Mouse (Mus musculus): ENCODE results near the gene Stmn1.

Stmn1 gene

GRCm38 (mm10) chr4:134514309-134514930 is 46.3 kb downstream of the Stmn1 start:
- no peak for DNase-seq (ENCODE audit: low spot score)

GRCm38 (mm10) chr4:134515614-134516013 is 47.5 kb downstream of the Stmn1 start:
- no peak for DNase-seq (ENCODE audit: low spot score)

DNA sequence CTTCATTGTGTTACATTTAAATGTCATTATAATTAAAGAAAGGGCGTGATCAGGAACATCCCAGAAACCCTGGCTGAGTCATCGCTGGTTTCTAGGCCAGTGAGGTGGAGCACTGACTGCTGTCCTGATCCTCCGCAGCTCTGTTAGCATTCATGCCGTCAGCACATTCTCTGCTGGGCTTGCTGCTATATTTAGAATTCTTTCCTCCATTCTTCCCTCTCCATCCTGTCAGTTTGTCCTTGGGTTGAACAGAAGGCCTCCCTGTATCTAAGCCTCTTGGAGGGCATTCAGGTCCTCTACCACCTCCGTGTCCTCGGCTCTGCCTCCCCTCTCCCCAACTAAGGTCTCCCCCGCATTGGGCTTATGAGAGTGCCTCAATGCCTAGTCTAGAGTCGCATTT is 48.9 kb downstream of the Stmn1 start:
- DNase-seq (ENCODE audit: low spot score): no peak

DNA sequence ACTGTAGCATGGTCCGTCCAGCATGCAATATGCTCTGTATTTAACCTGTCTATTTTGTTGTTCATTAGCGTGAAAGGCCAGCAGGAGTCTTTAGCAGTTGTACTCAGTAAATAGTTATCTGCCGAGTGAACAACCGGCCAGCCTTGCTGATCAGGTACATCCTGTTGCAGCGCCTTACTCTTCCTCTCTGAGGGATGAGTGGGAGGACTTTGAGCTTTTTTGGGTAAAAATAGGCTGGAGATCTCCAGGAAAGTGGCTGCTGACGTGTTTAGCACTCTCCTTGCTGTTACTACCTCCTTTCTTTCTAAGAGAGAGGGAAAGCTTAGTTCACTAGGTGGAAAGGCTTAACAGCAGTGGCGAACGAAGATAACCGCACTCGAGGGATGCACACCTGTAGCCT is 49.6 kb downstream of the Stmn1 start:
- DNase-seq (ENCODE audit: low spot score): no peak

GRCm38 (mm10) chr4:134518541-134518940 is 50.4 kb downstream of the Stmn1 start:
- DNase-seq (ENCODE audit: low spot score): no peak

- no peak for DNase-seq (ENCODE audit: low spot score)
Measured at GRCm38 (mm10) chr4:134519281-134519680, 51.2 kb downstream of the Stmn1 start.
